Mouse (Mus musculus) neural tube, embryonic 11.5 days (tissue): ENCODE measurements at regions not wholly inside any gene's neighbourhood (a gene's known extent, or its start where the extent isn't known, plus 50 kb on each side); places are given as distances from the start of the nearest gene placed in this dataset.
"Not testable (repeated sequence)": the region's sequence is repeated elsewhere in the genome, so short reads cannot be mapped to it uniquely, and the experiment has no call there.

Experiments
- ATAC-seq: fragments of 200-750 bp; cut with Nextera tagmentation; 2 replicates; pipeline ENCODE4 v1.8.0; 2017; ENCODE audit warnings: moderate number of reproducible peaks, mild to moderate bottlenecking, moderate TSS enrichment, moderate library complexity; ENCODE audit not compliant: insufficient read depth, low FRiP score, low TSS enrichment
- DNase-seq: peaks from one replicate; pipeline ENCODE4 v3.0.0-alpha.2; 2015; ENCODE audit warnings: low spot score
- H3K27ac ChIP-seq: fragments of 300-500 bp; sonication (generic); 2 replicates; pipeline ENCODE4 v1.5.1; 2014; ENCODE audit warnings: low read depth, mild to moderate bottlenecking, low read length
- H3K27me3 ChIP-seq: fragments of 300-500 bp; sonication (generic); 2 replicates; pipeline ENCODE4 v1.6.1; 2014; ENCODE audit warnings: mild to moderate bottlenecking, low read length, mixed read lengths; ENCODE audit not compliant: control insufficient read depth, insufficient read depth
- H3K36me3 ChIP-seq: fragments of 300-500 bp; sonication (generic); 2 replicates; pipeline ENCODE4 v1.6.1; 2014; ENCODE audit warnings: mild to moderate bottlenecking, low read length, moderate library complexity, mixed read lengths; ENCODE audit not compliant: control insufficient read depth, insufficient read depth
- H3K4me1 ChIP-seq: fragments of 300-500 bp; sonication (generic); 2 replicates; pipeline ENCODE4 v1.6.1; 2014; ENCODE audit warnings: low read length, mixed read lengths; ENCODE audit not compliant: control insufficient read depth, insufficient read depth
- H3K4me2 ChIP-seq: fragments of 300-500 bp; sonication (generic); 2 replicates; pipeline ENCODE4 v1.6.1; 2014; ENCODE audit warnings: low read depth, mild to moderate bottlenecking, moderate library complexity
- H3K4me3 ChIP-seq: fragments of 300-500 bp; sonication (generic); 2 replicates; pipeline ENCODE4 v1.5.1; 2014; ENCODE audit warnings: low read depth, low read length
- H3K9ac ChIP-seq: fragments of 300-500 bp; sonication (generic); 2 replicates; pipeline ENCODE4 v1.6.1; 2014; ENCODE audit warnings: mild to moderate bottlenecking, low read length
- H3K9me3 ChIP-seq: fragments of 300-500 bp; sonication (generic); 2 replicates; pipeline ENCODE4 v1.6.1; 2016; ENCODE audit warnings: low read length; ENCODE audit not compliant: control insufficient read depth
- WGBS: fragments of 180-500 bp; shearing (Covaris S2); extraction: QIAGEN DNeasy Blood & Tissue Kit; methylation state at CpG from one replicate; pipeline ENCODE4 v1.1.7; 2014; 5-methylcytosine and 5-hydroxymethylcytosine counted together

- Histone ChIP-seq H3K4me3 (no peak overlapping the region), H3K27ac (no peak overlapping the region), H3K9me3 (no peaks in the 10 kb centered on the region), H3K4me2 (no peak overlapping the region), H3K9ac (no peak overlapping the region), H3K4me1 (no peaks in the 10 kb centered on the region), H3K36me3 (no peaks in the 10 kb centered on the region), H3K27me3 (no peaks in the 10 kb centered on the region)
- ATAC-seq (no peak), DNase-seq (no peak)
- WGBS: 84% methylated on average over 3 of the region's 3 CpGs
Observed at GRCm38 (mm10) chr2:3908192-3908591, 109.3 kb upstream of the Frmd4a start.

- Histone ChIP-seq H3K4me3 (no peak overlapping the region), H3K27ac (no peak overlapping the region), H3K9me3 (no peaks in the 10 kb centered on the region), H3K9ac (no peak overlapping the region), H3K4me2 (no peak overlapping the region), H3K4me1 (no peaks in the 10 kb centered on the region), H3K27me3 (no peaks in the 10 kb centered on the region), H3K36me3 (no peaks in the 10 kb centered on the region)
- WGBS: 77% methylated on average over 9 of the region's 9 CpGs
- ATAC-seq (no peak), DNase-seq (no peak)
Observed at GRCm38 (mm10) chr2:3910086-3910891, 107.2 kb upstream of the Frmd4a start.

- H3K27ac ChIP-seq: no peak overlapping the region
- no peak overlapping the region for H3K4me2 ChIP-seq
- H3K4me3 ChIP-seq: no peak overlapping the region
- DNase-seq: no peak
- no peaks in the 10 kb centered on the region for H3K9me3 ChIP-seq
- 82% methylated on average over 7 of the region's 7 CpGs for WGBS
- H3K27me3 ChIP-seq: no peaks in the 10 kb centered on the region
- H3K9ac ChIP-seq: no peak overlapping the region
- H3K36me3 ChIP-seq: no peaks in the 10 kb centered on the region
- H3K4me1 ChIP-seq: no peaks in the 10 kb centered on the region
- no peak for ATAC-seq
Observed at GRCm38 (mm10) chr2:3915141-3915540, 102.4 kb upstream of the Frmd4a start.

GRCm38 (mm10) chr2:3916365-3916764, 101.2 kb upstream of the Frmd4a start:
- Histone ChIP-seq H3K4me3 (no peak overlapping the region), H3K4me2 (no peak overlapping the region), H3K27me3 (no peaks in the 10 kb centered on the region), H3K9ac (no peak overlapping the region), H3K27ac (no peak overlapping the region), H3K9me3 (no peaks in the 10 kb centered on the region), H3K4me1 (no peaks in the 10 kb centered on the region), H3K36me3 (no peaks in the 10 kb centered on the region)
- ATAC-seq (no peak), DNase-seq (no peak)
- 91% methylated on average over 3 of the region's 3 CpGs for WGBS

- no peak overlapping the region for H3K4me3 ChIP-seq
- no peaks in the 10 kb centered on the region for H3K36me3 ChIP-seq
- H3K27ac ChIP-seq: no peak overlapping the region
- no peak overlapping the region for H3K4me2 ChIP-seq
- 84% methylated on average over 6 of the region's 6 CpGs for WGBS
- ATAC-seq (no peak), DNase-seq (no peak)
- H3K9me3 ChIP-seq: no peaks in the 10 kb centered on the region
- no peaks in the 10 kb centered on the region for H3K4me1 ChIP-seq
- H3K9ac ChIP-seq: no peak overlapping the region
- no peaks in the 10 kb centered on the region for H3K27me3 ChIP-seq
Observed at GRCm38 (mm10) chr2:3918156-3918555, 99.4 kb upstream of the Frmd4a start.

GRCm38 (mm10) chr2:3919893-3920292, 97.6 kb upstream of the Frmd4a start:
- 92% methylated on average over 3 of the region's 3 CpGs for WGBS
- Histone ChIP-seq H3K9ac (no peak overlapping the region), H3K9me3 (no peaks in the 10 kb centered on the region), H3K4me3 (no peak overlapping the region), H3K36me3 (no peaks in the 10 kb centered on the region), H3K27me3 (no peaks in the 10 kb centered on the region), H3K27ac (no peak overlapping the region), H3K4me2 (no peak overlapping the region), H3K4me1 (no peaks in the 10 kb centered on the region)
- DNase-seq: no peak
- ATAC-seq: no peak

- DNase-seq, ATAC-seq: not testable (repeated sequence)
Observed at GRCm38 (mm10) chr2:3921084-3921483, 96.4 kb upstream of the Frmd4a start.

GRCm38 (mm10) chr2:3922739-3923138, 94.8 kb upstream of the Frmd4a start:
- WGBS: 89% methylated on average over 4 of the region's 4 CpGs
- Histone ChIP-seq H3K4me1 (no peaks in the 10 kb centered on the region), H3K4me3 (no peak overlapping the region), H3K9ac (no peak overlapping the region), H3K27me3 (no peaks in the 10 kb centered on the region), H3K36me3 (no peaks in the 10 kb centered on the region), H3K27ac (no peak overlapping the region), H3K4me2 (no peak overlapping the region), H3K9me3 (no peaks in the 10 kb centered on the region)
- no peak for DNase-seq
- ATAC-seq: no peak

More at GRCm38 (mm10) chr2:3921084-3921483, 96.4 kb upstream of the Frmd4a start:
- H3K4me2 ChIP-seq, H3K4me1 ChIP-seq, H3K9me3 ChIP-seq, H3K36me3 ChIP-seq, H3K9ac ChIP-seq, H3K27me3 ChIP-seq, H3K27ac ChIP-seq, H3K4me3 ChIP-seq: not testable (repeated sequence)
- 86% methylated on average over 2 of the region's 2 CpGs for WGBS

GRCm38 (mm10) chr2:3924696-3925095, 92.8 kb upstream of the Frmd4a start:
- H3K9ac ChIP-seq: no peak overlapping the region
- ATAC-seq: no peak
- WGBS: 83% methylated on average over 6 of the region's 6 CpGs
- no peaks in the 10 kb centered on the region for H3K27me3 ChIP-seq
- no peak for DNase-seq
- H3K9me3 ChIP-seq: no peaks in the 10 kb centered on the region
- H3K4me1 ChIP-seq: no peaks in the 10 kb centered on the region
- H3K27ac ChIP-seq: no peak overlapping the region
- no peak overlapping the region for H3K4me2 ChIP-seq
- H3K4me3 ChIP-seq: no peak overlapping the region
- H3K36me3 ChIP-seq: no peaks in the 10 kb centered on the region
